Mouse (Mus musculus) limb, embryonic 14.5 days (tissue): ENCODE results near the gene Tbc1d30. TPM values are rescaled to one million over a fixed set of nuclear protein-coding genes. Genes with fewer than 3 reads are reported as not detected.

ENCODE experiments used
- ATAC-seq: fragments of 200-750 bp; cut with Nextera tagmentation; 2 replicates; pipeline ENCODE4 v1.8.0; 2017; ENCODE audit warnings: low read depth, moderate number of reproducible peaks, moderate TSS enrichment; ENCODE audit not compliant: low FRiP score
- DNase-seq: peaks from one replicate; pipeline ENCODE4 v3.0.0-alpha.2; 2015; ENCODE audit warnings: low spot score
- H3K27ac ChIP-seq: fragments of 300-500 bp; sonication (generic); replicated peaks from 2 replicates; pipeline ENCODE4 v1.5.1; 2014; ENCODE audit warnings: low read depth, mild to moderate bottlenecking, low read length, moderate library complexity, mixed read lengths
- H3K27me3 ChIP-seq: fragments of 300-500 bp; sonication (generic); 2 replicates; pipeline ENCODE4 v1.6.1; 2014; ENCODE audit warnings: low read length, mixed read lengths; ENCODE audit not compliant: control insufficient read depth, insufficient read depth
- H3K36me3 ChIP-seq: fragments of 300-500 bp; sonication (generic); 2 replicates; pipeline ENCODE4 v1.6.1; 2014; ENCODE audit warnings: mild to moderate bottlenecking, low read length, moderate library complexity, mixed read lengths; ENCODE audit not compliant: control insufficient read depth, insufficient read depth
- H3K4me1 ChIP-seq: fragments of 300-500 bp; sonication (generic); 2 replicates; pipeline ENCODE4 v1.6.1; 2014; ENCODE audit warnings: antibody characterized with exemption, low read length, mixed read lengths; ENCODE audit not compliant: control insufficient read depth, insufficient read depth
- H3K4me2 ChIP-seq: fragments of 300-500 bp; sonication (generic); replicated peaks from 2 replicates; pipeline ENCODE4 v1.6.1; 2014; ENCODE audit warnings: low read depth, mild to moderate bottlenecking, low read length, moderate library complexity; ENCODE audit not compliant: severe bottlenecking
- H3K4me3 ChIP-seq: fragments of 300-500 bp; sonication (generic); replicated peaks from 2 replicates; pipeline ENCODE4 v1.5.1; 2014; ENCODE audit warnings: low read length
- H3K9ac ChIP-seq: fragments of 300-500 bp; sonication (generic); 2 replicates; pipeline ENCODE4 v1.6.1; 2014; ENCODE audit warnings: mild to moderate bottlenecking, low read depth, low read length, moderate library complexity; ENCODE audit not compliant: severe bottlenecking
- H3K9me3 ChIP-seq: fragments of 300-500 bp; sonication (generic); 2 replicates; pipeline ENCODE4 v1.6.1; 2016; ENCODE audit warnings: low read length; ENCODE audit not compliant: control insufficient read depth
- POLR2A ChIP-seq: fragments of 200-500 bp; IDR thresholded peaks from 2 replicates; pipeline ENCODE4 v1.8.0; 2012; ENCODE audit warnings: inconsistent platforms, mild to moderate bottlenecking, moderate library complexity, borderline replicate concordance; ENCODE audit not compliant: insufficient read depth, insufficient read length; ENCODE audit errors: extremely low read depth
- WGBS: fragments of 180-500 bp; shearing (Covaris S2); extraction: QIAGEN DNeasy Blood & Tissue Kit; methylation state at CpG from one replicate; pipeline ENCODE4 v1.1.7; 2014; 5-methylcytosine and 5-hydroxymethylcytosine counted together
- polyA plus RNA-seq, 2 experiments: library from polyadenylated mRNA; depleted of rRNA in 1 of 2; stranded (reverse) in 1 of 2; unstranded in 1 of 2; fragments of >200 nt; fragmentation: Nextera tagmentation in 1 of 2; extraction: Ambion mirVana in 1 of 2; gene quantifications; 2 replicates each; pipeline versions ENCODE4 v1.2.1 to v1.2.3; 2012 to 2014

The Tbc1d30 gene
- polyA plus RNA-seq, 2 experiments: 1.3 TPM

DNA sequence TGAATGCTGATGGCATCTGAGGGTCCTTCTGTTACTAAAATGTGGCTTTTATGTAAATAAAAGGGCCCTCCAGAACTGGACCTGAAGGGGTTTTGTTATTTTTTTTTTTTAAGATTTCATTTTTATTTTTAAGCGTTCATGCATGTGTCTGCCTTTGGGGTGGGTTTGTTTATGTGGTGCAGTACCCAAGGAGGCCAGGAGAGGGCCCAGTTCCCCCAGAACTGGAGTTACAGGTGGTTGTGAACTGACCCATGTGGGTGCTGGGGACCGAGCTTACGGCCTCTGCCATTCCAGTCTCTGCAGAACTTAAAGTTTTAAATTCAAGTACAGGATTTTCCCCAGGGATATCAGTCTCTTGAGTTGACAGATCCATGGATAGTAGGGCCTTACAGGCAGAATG lies 28.3 kb upstream of the Tbc1d30 start:
- H3K27me3 ChIP-seq: no peaks in the 10 kb centered on the region
- H3K9ac ChIP-seq: no peak overlapping the region
- H3K9me3 ChIP-seq: no peaks in the 10 kb centered on the region
- no peaks in the 10 kb centered on the region for H3K4me1 ChIP-seq
- H3K4me2 ChIP-seq: no peak overlapping the region
- H3K4me3 ChIP-seq: no peak overlapping the region
- no peak for TF ChIP-seq POLR2A
- WGBS: 94% methylated on average over 3 of the region's 3 CpGs
- H3K36me3 ChIP-seq: peaks cover 90% of the 10 kb centered on the region
- no peak overlapping the region for H3K27ac ChIP-seq
- no peak for ATAC-seq
- DNase-seq: no peak

DNA sequence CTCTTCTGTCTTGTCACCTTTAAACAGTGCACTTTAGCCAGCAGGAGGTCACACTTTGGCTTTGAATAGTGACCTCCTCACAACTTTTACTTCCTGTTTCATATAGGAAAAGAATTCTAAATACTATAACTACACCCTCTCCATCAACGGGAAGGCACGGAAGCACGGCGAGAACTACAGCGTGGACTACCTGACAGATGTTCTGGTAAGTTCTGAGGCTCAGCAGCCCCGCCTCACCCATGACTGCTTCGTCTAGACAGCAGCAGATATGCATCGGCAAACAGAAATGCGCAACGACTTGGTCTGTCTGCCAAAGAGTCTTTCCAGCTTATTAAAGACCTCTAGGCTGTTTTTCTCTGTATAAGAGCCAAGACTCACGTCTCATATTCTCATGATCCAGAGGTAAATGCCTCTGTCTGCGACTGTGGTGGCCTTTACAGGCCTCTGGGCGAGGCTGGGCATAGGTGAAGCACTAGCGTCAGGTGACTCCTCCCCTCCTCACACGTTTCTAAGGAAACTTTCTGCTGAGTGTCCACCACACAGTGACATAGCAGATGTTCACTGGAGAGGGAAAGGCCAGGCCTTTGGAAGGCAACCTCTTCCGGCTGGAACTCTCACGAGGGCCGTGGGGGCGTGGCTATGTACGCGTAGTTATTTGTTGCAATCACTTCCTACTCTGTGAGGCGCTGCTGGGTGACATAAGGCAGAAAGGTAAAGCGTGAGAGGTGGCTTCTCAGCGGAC lies 25.6 kb upstream of the Tbc1d30 start:
- DNase-seq (no peak), ATAC-seq (no peak)
- Histone ChIP-seq H3K9me3 (no peaks in the 10 kb centered on the region), H3K4me1 (no peaks in the 10 kb centered on the region), H3K36me3 (peaks cover 84% of the 10 kb centered on the region), H3K4me3 (no peak overlapping the region), H3K27me3 (no peaks in the 10 kb centered on the region), H3K4me2 (no peak overlapping the region), H3K9ac (no peak overlapping the region), H3K27ac (no peak overlapping the region)
- TF ChIP-seq POLR2A: no peak
- 87% methylated on average over 24 of the region's 24 CpGs for WGBS

DNA sequence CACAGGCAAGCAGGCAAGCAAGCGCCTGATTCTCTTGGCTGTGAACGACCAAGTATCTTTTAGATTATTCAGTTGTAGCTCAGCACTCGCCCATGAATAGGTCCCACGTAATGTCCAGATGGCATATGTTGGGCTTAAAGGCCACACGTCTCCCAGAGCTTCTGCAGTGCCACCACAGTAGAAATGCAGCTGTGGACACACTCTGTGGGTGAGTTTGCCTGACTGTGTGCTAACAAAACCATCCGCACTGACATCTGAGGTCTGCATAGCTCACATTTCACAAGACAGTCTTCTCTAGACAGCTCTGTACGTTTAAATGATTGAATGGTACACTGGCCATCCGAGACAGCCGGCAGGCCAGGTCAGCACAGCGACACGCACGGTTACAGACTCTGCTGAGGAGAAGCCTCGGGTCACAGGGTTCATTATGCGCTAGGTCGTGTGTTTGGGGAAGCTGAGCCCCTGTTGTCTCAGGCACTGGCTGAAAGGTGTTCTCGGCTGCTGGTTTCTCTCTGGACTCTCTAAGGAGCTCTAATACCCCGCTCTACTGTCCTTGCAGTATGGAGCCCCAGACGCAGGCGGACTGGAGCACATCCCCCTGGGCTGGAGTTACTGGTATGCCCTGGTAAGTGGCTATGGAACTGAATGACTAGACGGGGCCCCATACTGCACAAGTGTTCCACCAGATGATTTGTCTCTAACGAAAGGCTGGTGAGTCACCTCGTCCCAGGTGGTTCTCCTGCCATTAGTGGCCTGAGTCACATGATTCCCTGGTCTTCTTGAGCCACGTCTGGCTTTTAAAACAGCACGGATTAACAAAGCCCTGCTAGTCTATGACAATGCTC lies 24.8 kb upstream of the Tbc1d30 start:
- Histone ChIP-seq H3K36me3 (peaks cover 81% of the 10 kb centered on the region), H3K4me3 (no peak overlapping the region), H3K4me1 (no peaks in the 10 kb centered on the region), H3K9me3 (no peaks in the 10 kb centered on the region), H3K27ac (no peak overlapping the region), H3K27me3 (no peaks in the 10 kb centered on the region), H3K4me2 (no peak overlapping the region), H3K9ac (no peak overlapping the region)
- no peak for TF ChIP-seq POLR2A
- WGBS: 79% methylated on average over 24 of the region's 24 CpGs
- no peak for ATAC-seq
- no peak for DNase-seq

DNA sequence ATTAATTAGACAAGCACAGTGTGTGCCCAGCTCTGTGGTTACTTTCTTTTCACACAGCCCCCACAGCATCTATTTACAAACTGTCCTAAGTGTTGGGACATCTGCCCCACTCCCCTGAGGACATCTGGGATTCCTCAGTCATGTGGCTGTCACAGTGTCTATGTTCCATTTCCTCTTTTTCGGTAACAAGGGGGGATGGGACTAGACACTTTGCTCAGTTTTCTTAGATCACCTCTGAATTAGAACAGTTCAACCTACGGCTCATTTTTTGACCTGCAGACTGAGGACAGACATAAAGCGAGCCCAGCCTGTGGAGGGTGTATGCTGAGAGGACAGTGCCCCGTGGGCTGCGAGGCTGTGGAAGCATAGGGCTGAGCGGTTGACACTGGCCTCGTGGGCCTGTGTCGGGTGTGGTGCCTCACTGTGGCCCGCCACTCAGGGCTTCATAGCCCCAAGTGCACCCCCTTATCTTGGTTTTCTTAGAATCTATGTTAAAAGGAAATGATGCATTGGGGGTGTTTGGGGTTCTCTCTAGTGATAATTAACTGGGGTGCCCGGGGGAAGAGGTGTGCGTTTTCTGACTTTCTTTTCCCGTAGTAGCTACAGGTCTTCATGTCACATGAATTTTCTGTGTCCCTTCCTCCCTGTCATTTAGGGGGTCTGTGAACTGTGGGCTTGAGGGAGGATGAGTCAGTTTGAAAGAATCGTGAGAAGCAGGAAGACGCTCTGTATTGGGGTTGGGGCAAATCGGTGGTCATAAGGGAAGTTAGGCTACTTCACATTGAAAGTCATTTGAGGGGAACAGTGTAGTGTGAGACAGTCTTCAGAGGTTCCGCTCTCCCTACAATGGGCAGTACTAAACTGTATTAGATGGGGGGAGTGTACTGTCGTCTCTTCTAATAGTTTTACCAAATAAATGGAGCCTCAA lies 23.9 kb upstream of the Tbc1d30 start:
- DNase-seq (no peak), ATAC-seq (no peak)
- Histone ChIP-seq H3K4me2 (no peak overlapping the region), H3K4me1 (no peaks in the 10 kb centered on the region), H3K4me3 (no peak overlapping the region), H3K27ac (no peak overlapping the region), H3K9ac (no peak overlapping the region), H3K36me3 (peaks cover 80% of the 10 kb centered on the region), H3K9me3 (no peaks in the 10 kb centered on the region), H3K27me3 (no peaks in the 10 kb centered on the region)
- 90% methylated on average over 17 of the region's 17 CpGs for WGBS
- TF ChIP-seq POLR2A: no peak

DNA sequence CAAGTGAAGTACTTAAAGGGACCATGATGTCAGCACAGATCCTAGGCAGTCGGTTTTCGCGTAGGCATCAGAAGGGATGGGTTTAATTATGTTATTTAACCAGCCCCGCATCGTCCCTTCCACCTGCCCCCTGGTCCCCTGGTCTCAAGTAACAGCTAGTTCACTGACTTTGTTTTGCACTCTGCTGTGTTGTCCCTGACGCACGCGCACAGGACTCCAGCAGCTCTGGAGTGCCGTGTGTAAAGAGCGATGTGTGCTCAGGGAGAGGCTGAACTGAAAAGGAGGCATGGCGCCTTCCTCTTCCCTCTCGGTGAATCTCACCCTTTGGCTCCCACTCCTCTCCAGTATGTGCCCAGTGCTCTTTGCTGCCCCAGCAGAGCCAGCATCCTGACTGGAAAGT lies 22.9 kb upstream of the Tbc1d30 start:
- Histone ChIP-seq H3K4me2 (no peak overlapping the region), H3K9ac (no peak overlapping the region), H3K36me3 (peaks cover 77% of the 10 kb centered on the region), H3K4me1 (no peaks in the 10 kb centered on the region), H3K27me3 (no peaks in the 10 kb centered on the region), H3K4me3 (no peak overlapping the region), H3K9me3 (no peaks in the 10 kb centered on the region), H3K27ac (no peak overlapping the region)
- ATAC-seq: no peak
- TF ChIP-seq POLR2A: no peak
- 50% methylated on average over 12 of the region's 12 CpGs for WGBS
- DNase-seq: no peak
